Mouse (Mus musculus) testis, adult 2 months (tissue): ENCODE measurements at regions not wholly inside any gene's neighbourhood (a gene's known extent, or its start where the extent isn't known, plus 50 kb on each side); places are given as distances from the start of the nearest gene placed in this dataset.

Experiments used
- H3K27ac ChIP-seq: fragments of 200-500 bp; 2 replicates; pipeline ENCODE4 v1.5.1; 2012; ENCODE audit warnings: low read depth, low read length; ENCODE audit not compliant: control insufficient read depth, insufficient read depth
- H3K27me3 ChIP-seq: fragments of 200-500 bp; 2 replicates; pipeline ENCODE4 v1.6.1; 2012; ENCODE audit warnings: mild to moderate bottlenecking, low read length, moderate library complexity; ENCODE audit not compliant: control insufficient read depth, insufficient read depth
- H3K36me3 ChIP-seq: fragments of 200-500 bp; 2 replicates; pipeline ENCODE4 v1.6.1; 2012; ENCODE audit warnings: mild to moderate bottlenecking, low read length; ENCODE audit not compliant: control insufficient read depth, insufficient read depth
- H3K4me1 ChIP-seq: fragments of 200-500 bp; 2 replicates; pipeline ENCODE4 v1.6.1; 2012; ENCODE audit warnings: low read length; ENCODE audit not compliant: control insufficient read depth, insufficient read depth
- H3K4me3 ChIP-seq: fragments of 200-500 bp; 2 replicates; pipeline ENCODE4 v1.5.1; 2012; ENCODE audit warnings: low read depth, mild to moderate bottlenecking, low read length, moderate library complexity, mixed read lengths; ENCODE audit not compliant: control insufficient read depth
- CTCF ChIP-seq: fragments of 200-500 bp; IDR thresholded peaks from 2 replicates; pipeline ENCODE4 v1.5.1; 2012; ENCODE audit warnings: low read depth, mild to moderate bottlenecking, inconsistent platforms, low read length, moderate library complexity; ENCODE audit not compliant: control insufficient read depth, insufficient read depth, insufficient replicate concordance
- POLR2A ChIP-seq: fragments of 200-500 bp; IDR thresholded peaks from 2 replicates; pipeline ENCODE4 v1.6.1; 2012; ENCODE audit warnings: low read depth, mild to moderate bottlenecking, inconsistent platforms, low read length, moderate library complexity; ENCODE audit not compliant: control insufficient read depth

- Histone ChIP-seq H3K27me3 (no peaks in the 10 kb centered on the region), H3K4me3 (no peak overlapping the region), H3K27ac (no peak overlapping the region), H3K4me1 (no peaks in the 10 kb centered on the region), H3K36me3 (no peaks in the 10 kb centered on the region)
- TF ChIP-seq POLR2A (no peak), CTCF (no peak)
Observed at GRCm38 (mm10) chr13:71008216-71008615, 166.6 kb upstream of the Adamts16 start.

GRCm38 (mm10) chr13:71006117-71006516 is 164.5 kb upstream of the Adamts16 start:
- H3K4me1 ChIP-seq: no peaks in the 10 kb centered on the region
- H3K4me3 ChIP-seq: no peak overlapping the region
- H3K27ac ChIP-seq: no peak overlapping the region
- no peaks in the 10 kb centered on the region for H3K27me3 ChIP-seq
- TF ChIP-seq CTCF (no peak), POLR2A (no peak)
- no peaks in the 10 kb centered on the region for H3K36me3 ChIP-seq

GRCm38 (mm10) chr13:71003517-71003916 is 161.9 kb upstream of the Adamts16 start:
- TF ChIP-seq CTCF (no peak), POLR2A (no peak)
- no peaks in the 10 kb centered on the region for H3K4me1 ChIP-seq
- no peak overlapping the region for H3K27ac ChIP-seq
- H3K36me3 ChIP-seq: no peaks in the 10 kb centered on the region
- no peaks in the 10 kb centered on the region for H3K27me3 ChIP-seq
- no peak overlapping the region for H3K4me3 ChIP-seq

DNA sequence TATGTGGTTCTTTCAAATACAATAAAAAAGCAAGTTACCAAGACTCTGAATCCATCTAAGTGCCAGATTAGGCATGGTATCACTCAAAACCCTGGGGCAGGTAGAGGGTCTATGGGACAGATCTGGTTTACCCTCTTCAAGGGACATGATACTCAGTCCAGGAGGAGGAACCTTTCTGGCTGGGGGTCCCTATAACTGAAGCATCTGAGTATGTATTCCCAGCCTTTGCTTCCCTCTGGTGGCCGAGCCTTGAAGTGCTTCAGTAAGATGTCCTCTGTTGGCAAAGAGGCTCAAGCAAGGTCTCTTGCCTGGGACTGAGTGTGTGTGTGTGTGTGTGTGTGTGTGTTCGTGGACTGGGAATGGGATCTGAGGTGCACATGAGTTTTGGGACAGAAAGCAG is 159.7 kb upstream of the Adamts16 start:
- no peak; the same call in 1 of the 2 replicates for TF ChIP-seq CTCF
- TF ChIP-seq POLR2A: no peak
- Histone ChIP-seq H3K27me3 (no peaks in the 10 kb centered on the region), H3K4me1 (no peaks in the 10 kb centered on the region), H3K4me3 (no peak overlapping the region), H3K27ac (no peak overlapping the region), H3K36me3 (no peaks in the 10 kb centered on the region)

GRCm38 (mm10) chr13:71000422-71001008 is 158.9 kb upstream of the Adamts16 start:
- Histone ChIP-seq H3K4me1 (no peaks in the 10 kb centered on the region), H3K4me3 (no peak overlapping the region), H3K36me3 (no peaks in the 10 kb centered on the region), H3K27me3 (no peaks in the 10 kb centered on the region), H3K27ac (no peak overlapping the region)
- no peak for TF ChIP-seq POLR2A
- TF ChIP-seq CTCF: no peak

GRCm38 (mm10) chr13:70993522-70993921 is 151.9 kb upstream of the Adamts16 start:
- no peak overlapping the region for H3K4me3 ChIP-seq
- no peak overlapping the region for H3K27ac ChIP-seq
- no peaks in the 10 kb centered on the region for H3K4me1 ChIP-seq
- H3K36me3 ChIP-seq: no peaks in the 10 kb centered on the region
- no peaks in the 10 kb centered on the region for H3K27me3 ChIP-seq
- TF ChIP-seq POLR2A: no peak
- no peak for TF ChIP-seq CTCF

- TF ChIP-seq POLR2A: no peak
- Histone ChIP-seq H3K4me1 (no peaks in the 10 kb centered on the region), H3K4me3 (no peak overlapping the region)
Observed at GRCm38 (mm10) chr13:70989999-70990645, 148.5 kb upstream of the Adamts16 start.

GRCm38 (mm10) chr13:70979344-70979743 is 137.7 kb upstream of the Adamts16 start:
- Histone ChIP-seq H3K36me3 (no peaks in the 10 kb centered on the region), H3K4me3 (no peak overlapping the region), H3K4me1 (no peaks in the 10 kb centered on the region), H3K27ac (no peak overlapping the region), H3K27me3 (no peaks in the 10 kb centered on the region)
- TF ChIP-seq POLR2A (no peak), CTCF (no peak)

More at GRCm38 (mm10) chr13:70989999-70990645, 148.5 kb upstream of the Adamts16 start:
- H3K36me3 ChIP-seq: no peaks in the 10 kb centered on the region
- no peak overlapping the region for H3K27ac ChIP-seq
- H3K27me3 ChIP-seq: no peaks in the 10 kb centered on the region
